Mouse (Mus musculus) testis, adult 2 months (tissue): Measurements from ENCODE around the gene Ube2q1.

ENCODE experiments used
- CTCF ChIP-seq: fragments of 200-500 bp; IDR thresholded peaks from 2 replicates; pipeline ENCODE4 v1.5.1; 2012; ENCODE audit warnings: low read depth, mild to moderate bottlenecking, inconsistent platforms, low read length, moderate library complexity; ENCODE audit not compliant: control insufficient read depth, insufficient read depth, insufficient replicate concordance
- POLR2A ChIP-seq: fragments of 200-500 bp; IDR thresholded peaks from 2 replicates; pipeline ENCODE4 v1.6.1; 2012; ENCODE audit warnings: low read depth, mild to moderate bottlenecking, inconsistent platforms, low read length, moderate library complexity; ENCODE audit not compliant: control insufficient read depth

GRCm38 (mm10) chr3:89796358-89796757 lies 22.9 kb downstream of the Ube2q1 start:
- TF ChIP-seq CTCF: no peak
- no peak for TF ChIP-seq POLR2A
